33 mouse cellular contexts compared by ENCODE assay signal in the genomic region with DNA sequence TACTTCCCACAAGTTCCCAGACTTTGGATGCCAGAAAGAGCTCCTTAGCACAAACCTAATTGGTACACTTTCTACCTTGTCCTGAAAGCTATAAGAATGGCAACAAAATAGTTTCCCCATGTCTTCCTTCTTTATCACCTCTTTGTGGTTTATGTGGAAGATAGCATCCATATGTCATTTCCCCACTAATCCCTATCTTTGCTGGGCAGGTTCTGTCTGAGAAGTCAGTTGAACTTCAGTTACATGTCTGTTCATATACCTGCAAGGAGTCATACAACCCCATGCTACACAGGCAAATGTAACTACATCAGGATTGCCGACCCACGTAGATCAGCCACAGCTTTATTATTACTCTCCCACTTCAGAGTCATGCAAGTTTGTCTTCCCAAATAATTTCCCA. TPM values are rescaled to one million over a fixed set of nuclear protein-coding genes. Genes with fewer than 3 reads are reported as not detected.
"Had no signal": no experiment of that assay in that cellular context is flagged by ENCODE, and none has a peak within 500 bp of the region (broad histone marks: within the 10 kb centered on the region; RNA-seq: fewer than 3 reads in every experiment).

No protein-coding gene starts in this region.

- H3K36me3 ChIP-seq: embryonic facial prominence, embryonic 10.5 days; embryonic facial prominence, embryonic 12.5 days; embryonic facial prominence, embryonic 13.5 days; embryonic facial prominence, embryonic 15.5 days; forebrain, embryonic 10.5 days; forebrain, embryonic 12.5 days; forebrain, embryonic 15.5 days had no signal

- H3K27me3 ChIP-seq: embryonic facial prominence, embryonic 12.5 days; embryonic facial prominence, embryonic 13.5 days; embryonic facial prominence, embryonic 15.5 days; forebrain, embryonic 12.5 days; forebrain, embryonic 13.5 days; forebrain, embryonic 15.5 days had no signal

- H3K9ac ChIP-seq: embryonic facial prominence, embryonic 12.5 days; embryonic facial prominence, embryonic 13.5 days; embryonic facial prominence, embryonic 15.5 days; forebrain, embryonic 12.5 days; forebrain, embryonic 13.5 days; forebrain, embryonic 15.5 days; forebrain, postnatal 0 days had no signal

- H3K4me3 ChIP-seq: embryonic facial prominence, embryonic 10.5 days; embryonic facial prominence, embryonic 12.5 days; embryonic facial prominence, embryonic 13.5 days; embryonic facial prominence, embryonic 15.5 days; erythroblast, embryonic 14.5 days; forebrain, embryonic 10.5 days; forebrain, embryonic 12.5 days; forebrain, embryonic 13.5 days; forebrain, embryonic 15.5 days; gastrocnemius, adult 2 months; heart, adult 2 months had no signal

- DNase-seq: cerebellum, adult 8-10 months; cerebellum, adult 9-10 months; cerebellum, adult 9-11 months; cerebellum, postnatal 10 days; cerebellum, postnatal 14 days; cerebellum, postnatal 25 days; cerebellum, postnatal 36 days; embryo, embryonic 11 days; forebrain, postnatal 0 days; gastrocnemius, adult 2 months; gastrocnemius, postnatal 10 days; gastrocnemius, postnatal 14 days; gastrocnemius, postnatal 25 days; gastrocnemius, postnatal 36 days; heart, adult 11 months; heart, adult 18-20 months; heart, adult 2 months had no signal

- H3K4me2 ChIP-seq: embryonic facial prominence, embryonic 12.5 days; embryonic facial prominence, embryonic 13.5 days; embryonic facial prominence, embryonic 15.5 days; forebrain, embryonic 12.5 days; forebrain, embryonic 13.5 days; forebrain, embryonic 15.5 days had no signal

- H3K9me3 ChIP-seq: embryonic facial prominence, embryonic 10.5 days; embryonic facial prominence, embryonic 12.5 days; embryonic facial prominence, embryonic 13.5 days; embryonic facial prominence, embryonic 15.5 days; forebrain, embryonic 10.5 days; forebrain, embryonic 12.5 days; forebrain, embryonic 13.5 days; forebrain, embryonic 15.5 days had no signal

- ATAC-seq: forebrain, embryonic 13.5 days; forebrain, embryonic 14.5 days; forebrain, embryonic 15.5 days; forebrain, embryonic 16.5 days; forebrain, postnatal 0 days had no signal

- H3K27ac ChIP-seq: embryonic facial prominence, embryonic 10.5 days; embryonic facial prominence, embryonic 12.5 days; embryonic facial prominence, embryonic 13.5 days; embryonic facial prominence, embryonic 15.5 days; forebrain, embryonic 10.5 days; forebrain, embryonic 12.5 days; forebrain, embryonic 13.5 days; forebrain, embryonic 15.5 days; gastrocnemius, adult 2 months; heart, adult 2 months had no signal

- H3K4me1 ChIP-seq: embryonic facial prominence, embryonic 10.5 days; embryonic facial prominence, embryonic 12.5 days; embryonic facial prominence, embryonic 13.5 days; embryonic facial prominence, embryonic 15.5 days; forebrain, embryonic 10.5 days; forebrain, embryonic 12.5 days; forebrain, embryonic 13.5 days; forebrain, embryonic 15.5 days had no signal

RNA-seq across cellular contexts. Expression of gene Gmnc, which starts 35.8 kb away (rescaled TPM):
- total RNA-seq: common myeloid progenitor, adult 5-6 weeks; gastrocnemius, adult 18-20 months; gastrocnemius, adult 2 months; gastrocnemius, adult 8-10 months; gastrocnemius, postnatal 14 days; gastrocnemius, postnatal 25 days; gastrocnemius, postnatal 36 days; gastrocnemius, postnatal 4 days had no signal
- polyA plus RNA-seq: embryonic facial prominence, embryonic 11.5 days; erythroblast, embryonic 14.5 days had no signal
